Mouse (Mus musculus) lung, embryonic 15.5 days (tissue): Measurements from ENCODE around the gene Muc13. TPM values are rescaled to one million over a fixed set of nuclear protein-coding genes. Genes with fewer than 3 reads are reported as not detected.

Experiments
- ATAC-seq: fragments of 200-750 bp; cut with Nextera tagmentation; 2 replicates; pipeline ENCODE4 v1.8.0; 2017; ENCODE audit warnings: moderate number of reproducible peaks, borderline replicate concordance; ENCODE audit not compliant: low FRiP score, low TSS enrichment; ENCODE audit errors: extremely low read depth
- H3K27ac ChIP-seq: fragments of 300-500 bp; sonication (generic); 2 replicates; pipeline ENCODE4 v1.5.1; 2015; ENCODE audit warnings: moderate library complexity, mild to moderate bottlenecking, inconsistent platforms
- H3K27me3 ChIP-seq: fragments of 300-500 bp; sonication (generic); 2 replicates; pipeline ENCODE4 v1.6.1; 2015; ENCODE audit warnings: inconsistent platforms
- H3K36me3 ChIP-seq: fragments of 300-500 bp; sonication (generic); 2 replicates; pipeline ENCODE4 v1.6.1; 2015; ENCODE audit warnings: inconsistent platforms
- H3K4me1 ChIP-seq: fragments of 300-500 bp; sonication (generic); 2 replicates; pipeline ENCODE4 v1.6.1; 2015; ENCODE audit warnings: inconsistent platforms
- H3K4me2 ChIP-seq: fragments of 300-500 bp; sonication (generic); 2 replicates; pipeline ENCODE4 v1.6.1; 2015; ENCODE audit warnings: inconsistent platforms, mild to moderate bottlenecking, moderate library complexity
- H3K4me3 ChIP-seq: fragments of 300-500 bp; sonication (generic); 2 replicates; pipeline ENCODE4 v1.5.1; 2015; ENCODE audit warnings: mild to moderate bottlenecking, inconsistent platforms
- H3K9ac ChIP-seq: fragments of 300-500 bp; sonication (generic); 2 replicates; pipeline ENCODE4 v1.6.1; 2015; ENCODE audit warnings: inconsistent platforms
- H3K9me3 ChIP-seq: fragments of 300-500 bp; sonication (generic); 2 replicates; pipeline ENCODE4 v1.6.1; 2016; ENCODE audit warnings: inconsistent platforms
- WGBS: fragments of 180-500 bp; shearing (Covaris S2); methylation state at CpG from one replicate; pipeline ENCODE4 v1.1.7; 2015; 5-methylcytosine and 5-hydroxymethylcytosine counted together
- polyA plus RNA-seq: library from polyadenylated mRNA; unstranded; fragments of >200 nt; fragmentation: Nextera tagmentation; extraction: Ambion mirVana; gene quantifications from 2 replicates; pipeline ENCODE4 v1.2.1, GENCODE M21; 2015

Gene Muc13
- polyA plus RNA-seq, result 0.05 and 0.11 TPM in 2 replicates

GRCm38 (mm10) chr16:33793846-33794791, at the start of gene Muc13:
TSS of gene Muc13 (plus strand) at chr16:33794037.
- Histone ChIP-seq H3K9me3 (no peaks in the 10 kb centered on the region), H3K4me1 (no peaks in the 10 kb centered on the region), H3K36me3 (no peaks in the 10 kb centered on the region), H3K27ac (no peak within 1 kb of the TSS), H3K4me3 (no peak within 1 kb of the TSS), H3K9ac (no peak within 1 kb of the TSS), H3K4me2 (no peak within 1 kb of the TSS), H3K27me3 (no peaks in the 10 kb centered on the region)
- WGBS, result 77% methylated on average over 10 of the region's 10 CpGs
- no peak for ATAC-seq

GRCm38 (mm10) chr16:33744622-33745419, 49.0 kb upstream of the Muc13 start:
- H3K9me3 ChIP-seq, result no peaks in the 10 kb centered on the region
- H3K27ac ChIP-seq, result no peak overlapping the region
- H3K36me3 ChIP-seq, result peaks cover 10% of the 10 kb centered on the region
- H3K9ac ChIP-seq, result no peak overlapping the region
- peaks cover 13% of the 10 kb centered on the region; the same call in 1 of the 2 replicates for H3K4me1 ChIP-seq
- no peaks in the 10 kb centered on the region for H3K27me3 ChIP-seq
- H3K4me2 ChIP-seq, result no peak overlapping the region
- WGBS, result 62% methylated on average over 7 of the region's 7 CpGs
- ATAC-seq, result peak; percentile 26; the same call in 1 of the 2 replicates
- no peak overlapping the region for H3K4me3 ChIP-seq

- H3K9ac ChIP-seq, result no peak overlapping the region
- no peak overlapping the region for H3K4me3 ChIP-seq
- H3K27me3 ChIP-seq, result no peaks in the 10 kb centered on the region
- H3K4me1 ChIP-seq, result peaks cover 7% of the 10 kb centered on the region; the same call in 1 of the 2 replicates
- no peak for ATAC-seq
- no peak overlapping the region for H3K27ac ChIP-seq
- H3K4me2 ChIP-seq, result no peak overlapping the region
- peaks cover 10% of the 10 kb centered on the region for H3K36me3 ChIP-seq
- 71% methylated on average over 7 of the region's 7 CpGs for WGBS
- no peaks in the 10 kb centered on the region for H3K9me3 ChIP-seq
Measured at GRCm38 (mm10) chr16:33745457-33745856, 48.4 kb upstream of the Muc13 start.

- Histone ChIP-seq H3K9me3 (no peaks in the 10 kb centered on the region), H3K4me2 (no peak overlapping the region), H3K36me3 (peaks cover 10% of the 10 kb centered on the region), H3K4me1 (0 out of 2 replicates have a peak, but pooled peaks cover 3% of the 10 kb centered on the region), H3K27me3 (no peaks in the 10 kb centered on the region), H3K4me3 (no peak overlapping the region), H3K27ac (no peak overlapping the region), H3K9ac (no peak overlapping the region)
- ATAC-seq, result no peak
- whole genome bisulfite sequencing, result 74% methylated on average over 10 of the region's 10 CpGs
Measured at GRCm38 (mm10) chr16:33746074-33746676, 47.7 kb upstream of the Muc13 start.

DNA sequence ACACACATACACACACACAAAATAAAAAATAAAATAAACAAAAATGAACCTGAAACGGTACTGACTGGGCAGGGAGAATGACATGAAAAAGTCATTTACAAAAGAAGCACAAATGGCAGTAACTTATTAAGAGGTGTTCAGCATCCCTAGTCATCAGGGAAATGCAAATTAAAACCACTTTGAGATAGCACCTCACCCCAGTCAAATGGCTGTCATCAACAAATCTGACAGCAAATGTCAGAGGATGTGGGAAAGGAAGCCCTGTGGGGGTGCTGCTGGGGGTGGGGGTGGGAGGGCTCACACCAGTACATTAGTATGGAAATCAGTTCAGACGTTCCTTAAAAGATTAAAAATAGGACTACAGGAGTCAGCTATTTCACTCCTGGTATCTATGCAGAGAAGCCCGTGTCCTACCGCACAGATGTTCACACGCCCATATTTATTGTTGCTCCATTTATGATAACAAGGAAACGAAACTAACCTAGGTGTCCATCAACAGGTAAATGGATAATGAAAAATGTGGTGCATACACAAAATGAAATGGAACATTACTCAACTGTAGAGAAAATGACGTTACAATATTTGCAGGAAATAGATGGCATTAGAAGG, 46.4 kb upstream of the Muc13 start:
- no peak overlapping the region for H3K4me2 ChIP-seq
- no peak overlapping the region for H3K9ac ChIP-seq
- no peak overlapping the region for H3K4me3 ChIP-seq
- H3K27me3 ChIP-seq, result no peaks in the 10 kb centered on the region
- peaks cover 10% of the 10 kb centered on the region for H3K36me3 ChIP-seq
- 62% methylated on average over 7 of the region's 7 CpGs for WGBS
- no peaks in the 10 kb centered on the region for H3K9me3 ChIP-seq
- H3K4me1 ChIP-seq, result no peaks in the 10 kb centered on the region
- H3K27ac ChIP-seq, result no peak overlapping the region
- no peak for ATAC-seq

- Histone ChIP-seq H3K9ac (no peak overlapping the region), H3K36me3 (peaks cover 10% of the 10 kb centered on the region; the same call in 1 of the 2 replicates), H3K27ac (no peak overlapping the region), H3K4me3 (no peak overlapping the region), H3K27me3 (no peaks in the 10 kb centered on the region), H3K9me3 (no peaks in the 10 kb centered on the region), H3K4me2 (no peak overlapping the region), H3K4me1 (no peaks in the 10 kb centered on the region)
- WGBS, result 91% methylated on average over 2 of the region's 2 CpGs
- no peak for ATAC-seq
Measured at GRCm38 (mm10) chr16:33747994-33748393, 45.8 kb upstream of the Muc13 start.

DNA sequence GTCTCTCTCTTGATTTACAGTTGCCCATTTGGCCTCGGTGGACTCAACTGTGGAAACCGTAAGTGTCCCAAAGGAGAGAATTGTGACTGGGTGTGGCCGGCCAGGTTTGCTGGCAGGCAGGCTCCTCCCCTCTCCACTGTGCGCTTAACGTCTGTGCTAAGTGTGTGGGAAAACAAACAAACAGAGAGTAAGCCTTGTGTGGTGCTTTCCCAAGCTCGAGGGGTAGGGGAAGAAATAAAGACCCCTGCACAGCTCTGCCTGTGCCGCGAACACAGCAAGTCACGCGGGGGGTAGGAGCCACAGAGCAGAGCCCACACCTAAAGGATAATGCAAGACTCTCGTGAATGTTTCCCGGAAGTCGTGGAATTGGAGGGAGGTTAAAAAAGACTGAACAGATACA, 42.7 kb upstream of the Muc13 start:
- ATAC-seq, result no peak
- Histone ChIP-seq H3K9ac (no peak overlapping the region), H3K4me2 (peak overlapping the region; percentile 50), H3K36me3 (peaks cover 8% of the 10 kb centered on the region), H3K4me1 (no peaks in the 10 kb centered on the region), H3K4me3 (peak overlapping the region; percentile 20), H3K27me3 (no peaks in the 10 kb centered on the region), H3K27ac (no peak overlapping the region), H3K9me3 (no peaks in the 10 kb centered on the region)
- 31% methylated on average over 13 of the region's 13 CpGs for WGBS

- Histone ChIP-seq H3K36me3 (peaks cover 6% of the 10 kb centered on the region), H3K9me3 (no peaks in the 10 kb centered on the region), H3K27me3 (no peaks in the 10 kb centered on the region), H3K27ac (no peak overlapping the region), H3K4me1 (no peaks in the 10 kb centered on the region), H3K4me3 (peak overlapping the region; percentile 20), H3K9ac (no peak overlapping the region), H3K4me2 (peak overlapping the region; percentile 50)
- 51% methylated on average over 12 of the region's 12 CpGs for WGBS
- ATAC-seq, result peak; percentile 52; the same call in 1 of the 2 replicates
Measured at GRCm38 (mm10) chr16:33751590-33751989, 42.2 kb upstream of the Muc13 start.

- H3K27ac ChIP-seq, result no peak overlapping the region
- no peaks in the 10 kb centered on the region for H3K4me1 ChIP-seq
- H3K4me3 ChIP-seq, result no peak overlapping the region
- H3K9me3 ChIP-seq, result no peaks in the 10 kb centered on the region
- no peak overlapping the region for H3K4me2 ChIP-seq
- WGBS, result 75% methylated on average over 8 of the region's 8 CpGs
- H3K27me3 ChIP-seq, result no peaks in the 10 kb centered on the region
- no peak overlapping the region for H3K9ac ChIP-seq
- no peak for ATAC-seq
- H3K36me3 ChIP-seq, result peaks cover 10% of the 10 kb centered on the region
Measured at GRCm38 (mm10) chr16:33752904-33753578, 40.8 kb upstream of the Muc13 start.

- 80% methylated on average over 8 of the region's 8 CpGs for WGBS
- no peak overlapping the region for H3K27ac ChIP-seq
- no peaks in the 10 kb centered on the region for H3K9me3 ChIP-seq
- no peaks in the 10 kb centered on the region for H3K4me1 ChIP-seq
- H3K4me2 ChIP-seq, result no peak overlapping the region
- no peak for ATAC-seq
- no peaks in the 10 kb centered on the region for H3K27me3 ChIP-seq
- H3K4me3 ChIP-seq, result no peak overlapping the region
- peaks cover 16% of the 10 kb centered on the region for H3K36me3 ChIP-seq
- H3K9ac ChIP-seq, result no peak overlapping the region
Measured at GRCm38 (mm10) chr16:33755293-33755692, 38.5 kb upstream of the Muc13 start.

- Histone ChIP-seq H3K36me3 (peaks cover 16% of the 10 kb centered on the region), H3K4me3 (no peak overlapping the region), H3K4me2 (no peak overlapping the region), H3K9me3 (no peaks in the 10 kb centered on the region), H3K27me3 (no peaks in the 10 kb centered on the region), H3K9ac (no peak overlapping the region), H3K27ac (no peak overlapping the region), H3K4me1 (no peaks in the 10 kb centered on the region)
- ATAC-seq, result no peak
- 54% methylated on average over 16 of the region's 16 CpGs for WGBS
Measured at GRCm38 (mm10) chr16:33755961-33756360, 37.9 kb upstream of the Muc13 start.
